Mouse (Mus musculus): ENCODE results near the gene Pus3. TPM values are rescaled to one million over a fixed set of nuclear protein-coding genes. Genes with fewer than 3 reads are reported as not detected.

Pus3 gene
- polyA plus RNA-seq, 1 experiment from 2014 or later = 4.7 TPM

- peak within 1 kb of the TSS; percentile 78 for H3K9ac ChIP-seq (replicated peaks)
- peak within 1 kb of the TSS; percentile 75 for H3K4me3 ChIP-seq (ENCODE audit: low read depth, low read length)
- H3K9me3 ChIP-seq (ENCODE audit: low read length) = no peaks in the 10 kb centered on the region
- H3K36me3 ChIP-seq (replicated peaks; ENCODE audit: insufficient read depth, low read length) = peaks cover 33% of the 10 kb centered on the region
- ATAC-seq (peak; percentile 98), DNase-seq (peak; percentile 94)
- peaks cover 10% of the 10 kb centered on the region for H3K27me3 ChIP-seq (ENCODE audit: insufficient read depth, low read length)
- under 1% methylated on average over 86 of the region's 86 CpGs for WGBS (ENCODE audit: insufficient replicate concordance)
- H3K4me2 ChIP-seq (ENCODE audit: low read depth, low read length) = peak within 1 kb of the TSS; percentile 84
- TF ChIP-seq CTCF (IDR thresholded peaks at IDR 0.05; ENCODE audit: low read depth) (peak; percentile 26; the same call in 1 of the 2 replicates), EP300 (IDR thresholded peaks at IDR 0.05; ENCODE audit: low read depth) (no peak)
- peak within 1 kb of the TSS; percentile 68 for H3K27ac ChIP-seq (ENCODE audit: low read depth)
- 0 out of 2 replicates have a peak, but pooled peaks cover 3% of the 10 kb centered on the region for H3K4me1 ChIP-seq (ENCODE audit: insufficient read depth)
Observed at GRCm38 (mm10) chr9:35569571-35570534, 11.5 kb downstream of the Pus3 start, which contains the start of the genes Pate2 and Hyls1. Gene Pate2 (plus strand): TSS chr9:35570284. Gene Hyls1 (minus strand): TSS chr9:35570398.

- Histone ChIP-seq H3K9me3 (ENCODE audit: low read length) (no peaks in the 10 kb centered on the region), H3K4me3 (ENCODE audit: low read depth, low read length) (peak overlapping the region; percentile 75), H3K27ac (ENCODE audit: low read depth) (peak overlapping the region; percentile 68), H3K36me3 (replicated peaks; ENCODE audit: insufficient read depth, low read length) (peaks cover 25% of the 10 kb centered on the region), H3K4me1 (ENCODE audit: insufficient read depth) (0 out of 2 replicates have a peak, but pooled peaks cover 3% of the 10 kb centered on the region), H3K27me3 (ENCODE audit: insufficient read depth, low read length) (peaks cover 10% of the 10 kb centered on the region), H3K9ac (replicated peaks) (peak overlapping the region; percentile 50), H3K4me2 (ENCODE audit: low read depth, low read length) (peak overlapping the region; percentile 84)
- DNase-seq (no peak), ATAC-seq (no peak)
- WGBS (ENCODE audit: insufficient replicate concordance) = 7% methylated on average over 5 of the region's 5 CpGs
- TF ChIP-seq EP300 (IDR thresholded peaks at IDR 0.05; ENCODE audit: low read depth) (no peak), CTCF (IDR thresholded peaks at IDR 0.05; ENCODE audit: low read depth) (no peak)
Observed at GRCm38 (mm10) chr9:35570663-35571062, 12.3 kb downstream of the Pus3 start.

GRCm38 (mm10) chr9:35574416-35574815, 16.0 kb downstream of the Pus3 start:
- ATAC-seq (no peak), DNase-seq (no peak)
- 6% methylated on average over 32 of the region's 32 CpGs for WGBS (ENCODE audit: insufficient replicate concordance)
- Histone ChIP-seq H3K4me1 (ENCODE audit: insufficient read depth) (0 out of 2 replicates have a peak, but pooled peaks cover 3% of the 10 kb centered on the region), H3K9ac (replicated peaks) (no peak overlapping the region), H3K4me3 (ENCODE audit: low read depth, low read length) (no peak overlapping the region), H3K36me3 (replicated peaks; ENCODE audit: insufficient read depth, low read length) (no peaks in the 10 kb centered on the region), H3K9me3 (ENCODE audit: low read length) (no peaks in the 10 kb centered on the region), H3K27ac (ENCODE audit: low read depth) (no peak overlapping the region), H3K27me3 (ENCODE audit: insufficient read depth, low read length) (peaks cover 10% of the 10 kb centered on the region), H3K4me2 (ENCODE audit: low read depth, low read length) (no peak overlapping the region)
- TF ChIP-seq EP300 (IDR thresholded peaks at IDR 0.05; ENCODE audit: low read depth) = no peak
- no peak for TF ChIP-seq CTCF (IDR thresholded peaks at IDR 0.05; ENCODE audit: low read depth)

GRCm38 (mm10) chr9:35587674-35588073, 29.3 kb downstream of the Pus3 start:
- WGBS (ENCODE audit: insufficient replicate concordance) = 35% methylated on average over 1 of the region's 1 CpGs
- ATAC-seq (no peak), DNase-seq (no peak)
- Histone ChIP-seq H3K36me3 (replicated peaks; ENCODE audit: insufficient read depth, low read length) (no peaks in the 10 kb centered on the region), H3K4me3 (ENCODE audit: low read depth, low read length) (no peak overlapping the region), H3K4me1 (ENCODE audit: insufficient read depth) (no peaks in the 10 kb centered on the region), H3K27ac (ENCODE audit: low read depth) (no peak overlapping the region), H3K27me3 (ENCODE audit: insufficient read depth, low read length) (no peaks in the 10 kb centered on the region), H3K4me2 (ENCODE audit: low read depth, low read length) (no peak overlapping the region), H3K9ac (replicated peaks) (no peak overlapping the region), H3K9me3 (ENCODE audit: low read length) (no peaks in the 10 kb centered on the region)
- TF ChIP-seq CTCF (IDR thresholded peaks at IDR 0.05; ENCODE audit: low read depth) = no peak
- TF ChIP-seq EP300 (IDR thresholded peaks at IDR 0.05; ENCODE audit: low read depth) = no peak

GRCm38 (mm10) chr9:35592903-35593302, 34.5 kb downstream of the Pus3 start:
- Histone ChIP-seq H3K9me3 (ENCODE audit: low read length) (no peaks in the 10 kb centered on the region), H3K4me2 (ENCODE audit: low read depth, low read length) (no peak overlapping the region), H3K9ac (replicated peaks) (no peak overlapping the region), H3K4me3 (ENCODE audit: low read depth, low read length) (no peak overlapping the region), H3K36me3 (replicated peaks; ENCODE audit: insufficient read depth, low read length) (no peaks in the 10 kb centered on the region), H3K27me3 (ENCODE audit: insufficient read depth, low read length) (no peaks in the 10 kb centered on the region), H3K4me1 (ENCODE audit: insufficient read depth) (no peaks in the 10 kb centered on the region), H3K27ac (ENCODE audit: low read depth) (no peak overlapping the region)
- DNase-seq (no peak), ATAC-seq (no peak)
- WGBS (ENCODE audit: insufficient replicate concordance) = 6% methylated on average over 2 of the region's 2 CpGs
- no peak for TF ChIP-seq EP300 (IDR thresholded peaks at IDR 0.05; ENCODE audit: low read depth)
- TF ChIP-seq CTCF (IDR thresholded peaks at IDR 0.05; ENCODE audit: low read depth) = peak; percentile 45

GRCm38 (mm10) chr9:35607647-35608405, 49.4 kb downstream of the Pus3 start:
- Histone ChIP-seq H3K9me3 (ENCODE audit: low read length) (no peaks in the 10 kb centered on the region), H3K4me2 (ENCODE audit: low read depth, low read length) (no peak overlapping the region), H3K27me3 (ENCODE audit: insufficient read depth, low read length) (no peaks in the 10 kb centered on the region), H3K36me3 (replicated peaks; ENCODE audit: insufficient read depth, low read length) (no peaks in the 10 kb centered on the region), H3K4me1 (ENCODE audit: insufficient read depth) (no peaks in the 10 kb centered on the region), H3K27ac (ENCODE audit: low read depth) (no peak overlapping the region), H3K9ac (replicated peaks) (no peak overlapping the region), H3K4me3 (ENCODE audit: low read depth, low read length) (no peak overlapping the region)
- TF ChIP-seq CTCF (IDR thresholded peaks at IDR 0.05; ENCODE audit: low read depth) (no peak), EP300 (IDR thresholded peaks at IDR 0.05; ENCODE audit: low read depth) (no peak)
- DNase-seq = no peak
- WGBS (ENCODE audit: insufficient replicate concordance) = 52% methylated on average over 8 of the region's 8 CpGs
- no peak for ATAC-seq
